Mouse (Mus musculus) left cerebral cortex, adult 2 months (tissue): ENCODE data around the gene Anapc1. TPM values are rescaled to one million over a fixed set of nuclear protein-coding genes. Genes with fewer than 3 reads are reported as not detected.

Source experiments
- DNase-seq, 2 experiments: peaks; one replicate each; pipeline ENCODE4 v3.0.0; 2021 to 2022; ENCODE audit warnings: low spot score in 2 of 2, mixed read lengths in 1 of 2; ENCODE audit errors: extremely low spot score in 1 of 2
- H3K27ac ChIP-seq: fragments of 200-600 bp; 2 replicates; pipeline ENCODE4 v1.8.1; 2022
- H3K4me3 ChIP-seq: fragments of 200-600 bp; 2 replicates; pipeline ENCODE4 v1.8.1; 2022
- CTCF ChIP-seq: fragments of 200-600 bp; IDR thresholded peaks from 2 replicates; pipeline ENCODE4 v1.8.1; 2022; ENCODE audit warnings: antibody characterized with exemption, mild to moderate bottlenecking, moderate library complexity
- intact Hi-C: fragments of 180-260 bp; cut with DNase I; formaldehyde crosslinking; loops from one replicate; pipeline ENCODE4 v1.15.1; 2025
- total RNA-seq, 2 experiments: library from RNA; stranded (reverse); gene quantifications; 2 replicates each; pipeline ENCODE4 v1.2.3; 2021

Gene Anapc1
- total RNA-seq, 2 experiments from 2014 or later: 60.5 to 65.4 TPM

DNA sequence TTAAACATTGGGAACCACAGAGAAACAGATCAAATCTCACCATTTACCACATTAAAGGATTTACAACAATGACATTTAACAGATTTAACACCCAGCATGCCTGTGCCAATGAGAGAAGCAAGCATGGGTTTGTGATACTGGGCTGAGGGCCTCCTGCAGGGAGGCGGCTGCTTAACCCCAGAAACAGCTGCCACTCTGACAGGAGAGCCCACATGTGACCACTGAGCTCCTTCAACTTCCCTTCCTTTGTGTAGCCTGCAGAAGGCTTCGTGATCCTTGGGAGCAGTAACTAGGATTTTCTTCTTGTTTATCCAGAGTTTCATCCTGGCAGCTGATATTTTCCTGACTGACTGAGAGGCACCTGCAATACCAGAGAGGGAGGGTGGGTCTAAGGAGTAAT is 85.7 kb downstream of the Anapc1 start:
- intact Hi-C loops: no loop called here
- no peak overlapping the region for H3K27ac ChIP-seq

DNA sequence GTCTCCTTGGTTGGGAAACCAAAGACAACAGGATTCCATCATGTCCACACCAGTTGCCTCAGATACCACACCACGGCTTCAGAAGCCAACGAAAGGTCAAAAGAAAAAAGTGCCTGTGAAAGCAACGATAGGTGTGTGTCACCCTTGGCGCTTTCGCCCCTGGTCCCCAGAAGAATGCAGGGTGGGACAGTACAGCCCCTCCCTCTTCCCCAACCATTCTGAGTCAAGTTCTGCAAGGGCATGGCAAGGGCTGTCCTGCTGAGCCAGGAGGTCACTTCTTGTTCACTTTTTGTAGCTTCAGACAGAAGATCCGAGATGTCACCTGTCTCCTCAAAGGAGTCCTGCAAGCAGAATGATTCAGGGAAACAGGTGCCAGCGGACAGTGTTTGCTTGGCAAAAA is 94.9 kb downstream of the Anapc1 start:
- no peak overlapping the region for H3K4me3 ChIP-seq
- no peak for TF ChIP-seq CTCF
- H3K27ac ChIP-seq: no peak overlapping the region
- intact Hi-C loops: no loop called here
- no peak for DNase-seq

More for the DNA sequence above, 85.7 kb downstream of the Anapc1 start:
- TF ChIP-seq CTCF: no peak
- no peak for DNase-seq
- H3K4me3 ChIP-seq: no peak overlapping the region

DNA sequence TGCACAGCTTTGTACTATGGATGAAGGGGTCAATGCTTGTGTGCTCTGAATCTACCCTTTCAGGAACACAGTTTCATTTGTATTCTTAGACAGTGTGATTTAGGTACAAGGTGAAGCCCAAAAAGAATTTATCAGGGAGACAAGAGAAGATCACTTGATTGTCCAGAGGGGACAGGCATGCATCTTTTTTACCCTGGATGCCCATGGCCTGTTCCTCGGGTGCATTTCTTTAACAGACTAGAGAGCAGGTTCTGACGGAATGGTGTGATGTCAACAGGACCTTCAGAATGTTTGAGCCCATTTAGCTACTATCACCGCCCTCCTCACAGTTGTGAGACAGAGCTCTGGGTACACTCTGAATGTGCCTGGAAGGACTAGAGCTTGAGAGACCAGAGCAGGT is 96.3 kb downstream of the Anapc1 start, which contains the start of gene Spdye4c:
Gene Spdye4c (plus strand): TSS at position 301 of the 400 bp plus-strand sequence.
- no peak within 1 kb of the TSS for H3K4me3 ChIP-seq
- intact Hi-C loops: no loop called here
- no peak within 1 kb of the TSS for H3K27ac ChIP-seq
- TF ChIP-seq CTCF: no peak
- DNase-seq: no peak

DNA sequence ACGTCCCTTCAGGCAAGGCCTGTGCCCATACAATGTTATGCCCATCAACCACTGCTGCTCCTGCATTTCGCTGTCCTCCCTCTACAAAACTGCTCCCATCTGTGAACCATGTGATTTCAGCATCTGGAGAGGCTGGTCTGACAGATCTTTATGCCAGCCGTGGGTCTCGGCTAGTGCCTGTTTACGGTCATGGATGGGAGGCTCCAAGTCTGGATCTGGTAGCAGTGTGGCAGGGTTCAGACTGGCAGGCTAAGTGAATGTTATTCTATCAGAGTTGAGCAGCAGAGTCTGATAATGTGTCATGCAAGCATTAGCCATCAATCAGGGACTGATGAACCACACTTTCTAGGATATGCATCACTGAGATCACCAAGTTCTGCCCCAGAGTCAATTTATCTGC is 104.3 kb downstream of the Anapc1 start:
- no peak overlapping the region for H3K4me3 ChIP-seq
- no peak overlapping the region for H3K27ac ChIP-seq
- intact Hi-C loops: no loop called here
- no peak for DNase-seq
- TF ChIP-seq CTCF: no peak

DNA sequence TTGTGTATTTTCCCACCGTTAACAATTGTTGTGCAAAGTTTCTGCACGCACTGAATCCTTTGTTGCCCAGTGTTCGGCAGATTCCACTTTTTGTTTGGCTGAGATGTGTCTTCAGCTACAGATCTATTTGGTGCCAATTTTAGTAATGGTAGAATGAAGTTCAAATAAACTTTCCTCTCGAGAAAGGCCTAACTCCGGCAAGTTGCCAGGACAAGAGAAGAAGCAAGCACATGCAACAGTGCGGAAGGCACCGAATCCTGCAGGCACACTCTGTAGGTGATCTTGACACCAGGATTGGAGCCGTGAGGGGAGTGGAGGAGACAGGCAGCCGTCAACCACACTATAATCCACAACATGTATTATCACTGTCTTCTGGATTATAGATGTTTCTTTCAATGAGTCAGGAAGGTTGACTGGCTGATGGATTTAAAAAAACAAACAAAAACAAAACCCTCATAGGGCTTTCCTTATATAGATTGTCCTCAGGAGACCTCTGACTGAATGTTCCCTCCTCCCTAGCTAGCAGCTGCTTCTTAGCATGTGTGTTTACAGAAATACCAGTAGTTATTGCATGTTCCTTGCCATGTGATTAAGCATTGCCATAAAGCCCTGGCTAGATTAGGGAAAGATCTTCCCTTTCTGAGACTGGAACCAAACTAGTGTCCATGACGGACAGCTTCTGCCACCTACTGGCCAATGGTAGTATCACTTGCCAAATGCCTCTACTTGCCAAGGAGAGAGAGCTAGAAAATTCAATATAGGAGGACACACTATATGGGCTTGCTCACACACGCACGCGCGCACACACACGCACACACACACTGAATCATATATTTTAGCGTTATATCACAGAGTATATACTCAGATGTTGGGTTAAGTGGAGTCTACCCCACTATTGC is 114.2 kb downstream of the Anapc1 start:
- no peak overlapping the region for H3K4me3 ChIP-seq
- peak; percentile 75 to 89 for DNase-seq
- TF ChIP-seq CTCF: peak; percentile 94
- no peak overlapping the region for H3K27ac ChIP-seq
- intact Hi-C loops: loop anchor here (1.0 to 2.0 kb wide), 4 partner anchors 160 to 684 kb away; no protein-coding TSS in a partner anchor

DNA sequence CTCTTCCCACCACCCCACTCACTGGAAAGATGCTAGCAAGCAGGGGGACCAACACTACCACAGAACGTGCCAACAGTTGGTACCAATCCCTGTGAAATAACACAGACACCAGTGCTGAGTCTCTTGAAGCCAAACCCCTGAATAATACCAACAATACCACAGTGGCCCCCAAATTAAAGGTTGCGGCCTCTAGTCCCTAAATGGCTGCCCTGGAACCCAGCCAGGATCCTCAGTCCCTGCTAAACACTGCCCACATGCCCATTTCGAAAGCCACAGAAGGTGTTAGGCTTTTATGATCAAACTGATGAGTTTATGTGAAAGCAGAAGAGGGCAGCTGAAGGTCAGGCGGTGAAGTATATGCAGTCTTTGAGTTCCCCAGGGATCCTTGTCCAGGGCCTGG is 116.2 kb downstream of the Anapc1 start:
- H3K4me3 ChIP-seq: no peak overlapping the region
- intact Hi-C loops: no loop called here
- DNase-seq: no peak
- H3K27ac ChIP-seq: no peak overlapping the region
- TF ChIP-seq CTCF: no peak

DNA sequence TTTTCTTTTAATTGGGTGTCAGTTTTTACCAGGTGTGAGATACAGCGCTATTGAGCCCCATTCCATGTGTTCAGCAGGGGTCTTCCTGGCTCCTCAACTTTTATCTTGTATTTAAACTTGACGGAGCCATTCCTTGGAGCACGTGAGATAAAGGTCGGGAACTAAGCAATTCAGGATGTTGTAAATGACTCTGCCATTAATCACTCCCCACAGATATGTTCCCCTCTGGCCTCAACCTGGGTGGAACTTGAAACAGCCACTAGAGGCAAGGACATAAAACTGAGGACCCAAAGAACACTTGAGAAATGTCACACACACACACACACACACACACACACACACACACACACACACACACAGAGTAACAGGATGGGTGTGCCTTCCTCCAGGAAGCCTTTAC is 118.7 kb downstream of the Anapc1 start:
- no peak overlapping the region for H3K27ac ChIP-seq
- DNase-seq: no peak

DNA sequence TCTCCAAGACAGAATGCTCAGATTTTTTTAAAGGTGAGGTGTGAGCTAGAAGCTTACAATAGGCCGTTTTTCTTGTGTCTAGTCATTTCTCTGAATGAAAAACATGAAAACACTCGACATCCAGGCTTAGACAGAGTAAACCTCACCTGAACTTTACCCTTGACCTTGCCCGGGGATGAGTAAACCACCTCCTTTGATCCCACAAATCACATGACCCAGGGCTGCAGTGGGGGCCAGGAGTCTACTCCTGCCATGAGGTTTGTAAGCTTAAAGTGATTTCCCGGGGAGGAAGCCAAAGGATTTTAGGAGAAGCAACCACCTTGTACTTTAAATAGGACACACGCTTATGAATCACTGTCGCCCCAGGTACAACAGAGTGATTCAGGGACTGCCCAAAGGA is 119.2 kb downstream of the Anapc1 start:
- TF ChIP-seq CTCF: no peak
- DNase-seq: no peak
- no peak overlapping the region for H3K27ac ChIP-seq

More for the DNA sequence above, 118.7 kb downstream of the Anapc1 start:
- H3K4me3 ChIP-seq: no peak overlapping the region
- intact Hi-C loops: no loop called here
- TF ChIP-seq CTCF: no peak

DNA sequence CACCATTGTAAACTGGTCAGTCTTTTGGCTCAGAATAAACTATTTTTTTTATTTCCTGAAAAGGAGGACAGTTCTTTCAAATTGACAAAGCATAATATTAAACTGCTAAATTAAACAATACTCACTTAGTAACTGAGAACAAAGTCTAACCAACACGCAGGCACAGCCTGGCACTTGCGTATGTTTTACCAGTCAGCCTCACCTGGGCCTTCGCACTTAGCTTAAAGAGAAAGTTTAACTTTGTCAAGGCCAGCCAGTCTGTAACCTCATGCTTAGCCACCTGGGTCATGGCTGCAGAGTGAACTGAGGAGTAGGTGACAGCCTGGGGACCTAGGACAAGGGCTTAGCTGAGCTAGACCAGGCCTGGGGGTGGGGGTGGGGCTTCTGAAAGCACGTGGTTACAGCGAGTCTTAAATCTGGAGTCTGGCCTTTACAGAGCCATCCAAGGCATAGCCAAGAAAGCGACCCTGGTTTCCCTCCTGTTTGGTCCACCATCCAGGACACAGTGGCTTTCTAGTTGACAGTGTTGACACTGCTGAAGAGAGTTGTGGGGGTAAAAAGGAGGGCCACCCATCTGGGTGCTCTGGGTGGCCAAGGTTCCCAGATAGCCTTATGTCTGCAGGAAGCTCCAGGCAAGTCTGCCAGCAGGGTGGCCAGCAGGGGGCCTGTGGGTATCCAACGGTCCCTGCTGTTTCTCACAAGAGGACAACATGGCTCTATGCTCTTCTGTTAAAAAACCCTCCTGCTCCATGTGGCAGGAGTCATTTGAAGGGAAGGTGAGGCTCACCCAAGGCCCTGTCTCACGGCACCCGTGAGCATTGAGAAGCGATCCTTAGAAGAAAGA is 120.7 kb downstream of the Anapc1 start:
- Histone ChIP-seq H3K4me3 (no peak overlapping the region), H3K27ac (no peak overlapping the region)
- intact Hi-C loops: no loop called here
- no peak for DNase-seq
- peak; percentile 48 for TF ChIP-seq CTCF

More for the DNA sequence above, 119.2 kb downstream of the Anapc1 start:
- intact Hi-C loops: no loop called here
- no peak overlapping the region for H3K4me3 ChIP-seq

DNA sequence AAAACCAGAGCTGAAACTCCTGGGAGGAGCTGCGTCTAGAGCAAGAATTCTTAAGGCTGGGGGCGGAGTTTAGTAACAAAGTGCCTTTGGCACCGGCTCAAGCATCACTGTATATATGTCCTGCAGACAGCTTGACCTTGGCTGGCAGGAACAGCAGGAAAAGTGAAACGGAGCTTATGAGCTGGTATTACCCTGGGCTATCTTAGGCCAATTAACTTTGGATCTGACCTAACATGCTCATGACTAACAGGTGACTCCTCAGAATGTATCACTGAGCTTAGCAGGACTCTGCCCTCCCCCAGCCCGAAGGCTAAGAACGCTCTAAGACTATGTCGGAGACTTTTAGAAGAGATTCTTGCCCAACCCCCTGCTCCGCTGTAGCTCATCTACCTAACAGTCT is 121.3 kb downstream of the Anapc1 start:
- no peak for DNase-seq

DNA sequence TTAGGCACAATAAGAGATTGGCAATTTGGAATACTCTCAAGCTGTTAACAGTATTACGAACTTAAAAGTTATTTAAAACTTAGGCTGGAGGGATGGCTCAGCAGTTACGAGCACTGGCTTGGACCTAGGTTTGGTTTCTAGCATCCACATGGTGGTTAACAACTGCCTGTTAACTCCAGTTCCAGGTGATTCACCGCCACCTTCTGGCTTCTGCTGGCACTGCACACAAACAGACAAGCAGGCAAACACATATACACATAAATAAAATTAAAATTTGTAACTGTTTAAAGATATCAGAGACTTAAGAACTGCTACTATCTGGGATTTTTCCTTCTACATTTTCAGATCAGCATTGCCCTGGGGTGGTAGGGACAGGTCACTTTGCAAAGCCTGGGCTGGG is 123.0 kb downstream of the Anapc1 start:
- peak; percentile 9 for TF ChIP-seq CTCF
- intact Hi-C loops: no loop called here
- Histone ChIP-seq H3K4me3 (no peak overlapping the region), H3K27ac (no peak overlapping the region)
- DNase-seq: no peak

More for the DNA sequence above, 121.3 kb downstream of the Anapc1 start:
- H3K4me3 ChIP-seq: no peak overlapping the region
- no peak overlapping the region for H3K27ac ChIP-seq
- intact Hi-C loops: no loop called here
- no peak for TF ChIP-seq CTCF

Other genes with a start within 250 kb of the Anapc1 start
- not detected for gene Spdye4c, start 96.2 kb downstream of the Anapc1 start, total RNA-seq
- gene Mertk, start 11.6 kb upstream of the Anapc1 start, total RNA-seq: 10 to 100 TPM; 29.6 to 35.1 TPM
- gene Tmem87b, start 130.7 kb upstream of the Anapc1 start, total RNA-seq: 10 to 100 TPM; 31.6 to 36.5 TPM
- 1 to 10 TPM; 2.4 to 2.5 TPM for gene Fbln7, start 175.6 kb upstream of the Anapc1 start, total RNA-seq